In genomic region chr10:44821666-44822065, GRCm38 (mm10) we compare ENCODE assay signal across 16 mouse cellular contexts.
DNase-seq lines count a peak whose midpoint lies in the region; ATAC-seq and TF ChIP-seq lines count a peak whose summit lies in the region.
"Had no signal": no experiment of that assay in that cellular context is flagged by ENCODE, and none has a peak within 500 bp of the region (broad histone marks: within the 10 kb centered on the region; RNA-seq: fewer than 3 reads in every experiment).

No protein-coding gene starts in this region.

- H3K27ac ChIP-seq in CH12.LX (ENCODE audit: insufficient read depth, low read depth), result no peak overlapping the region
- no peak overlapping the region for H3K27ac ChIP-seq in lung, postnatal 0 days (ENCODE audit: low read length)
- H3K27ac ChIP-seq: embryonic facial prominence, embryonic 12.5 days; hindbrain, embryonic 15.5 days had no signal

- no peak overlapping the region for H3K9ac ChIP-seq in CH12.LX (ENCODE audit: insufficient read depth, low read depth)
- no peak overlapping the region for H3K9ac ChIP-seq in lung, postnatal 0 days (replicated peaks; ENCODE audit: low read depth)
- H3K9ac ChIP-seq: embryonic facial prominence, embryonic 12.5 days; heart, embryonic 12.5 days; hindbrain, embryonic 15.5 days had no signal

- peak; percentile 81 for DNase-seq in CD4-positive helper T cell, adult 2 months (ENCODE audit: low read depth, low spot score)
- DNase-seq in CH12.LX (ENCODE audit: extremely low read depth), result peak; percentile 88
- no peak for DNase-seq in heart, postnatal 4 days
- DNase-seq in lung, postnatal 0 days (ENCODE audit: low spot score), result no peak
- no peak for DNase-seq in kidney, adult 18-20 months
- DNase-seq in cerebellum, postnatal 10 days, result no peak
- DNase-seq: adrenal gland, postnatal 25 days; cerebellum, adult 8-10 months; cerebellum, postnatal 25 days; gastrocnemius, postnatal 14 days; kidney, adult 11 months had no signal

- no peaks in the 10 kb centered on the region for H3K79me2 ChIP-seq in CH12.LX (replicated peaks; ENCODE audit: control insufficient read depth, extremely low read depth, insufficient read depth, poor library complexity, severe bottlenecking)

- no peaks in the 10 kb centered on the region for H3K9me3 ChIP-seq in CH12.LX (replicated peaks; ENCODE audit: low read length)
- H3K9me3 ChIP-seq in lung, postnatal 0 days (ENCODE audit: low read length), result no peaks in the 10 kb centered on the region
- H3K9me3 ChIP-seq: embryonic facial prominence, embryonic 12.5 days; heart, embryonic 12.5 days; hindbrain, embryonic 15.5 days had no signal

- ATAC-seq in megakaryocyte, adult 5-6 weeks (ENCODE audit: poor library complexity, severe bottlenecking), result peak; percentile 40; the same call in 1 of the 2 replicates
- ATAC-seq in lung, postnatal 0 days, result no peak
- ATAC-seq: forebrain, embryonic 16.5 days had no signal

- in situ Hi-C loops in CH12.LX (cut with MboI; ENCODE audit: low pct_ligation_motif_present, low pct_unique_long_range_greater_than_20kb, low sequenced_read_pairs), result no loop called here

- TF ChIP-seq EP300 in CH12.LX (IDR thresholded peaks at IDR 0.05; ENCODE audit: low read length), result peak; percentile 97
- no peak for TF ChIP-seq EP300 in lung, postnatal 0 days (IDR thresholded peaks at IDR 0.05)

- WGBS in lung, postnatal 0 days, result 92% methylated on average over 3 of the region's 3 CpGs

- H3K4me1 ChIP-seq in CH12.LX (ENCODE audit: control insufficient read depth in 1 of 2, insufficient read depth in 2 of 2), result peaks cover 13 to 39% of the 10 kb centered on the region in 2 experiments; a peak in 3 of 4 replicates
- H3K4me1 ChIP-seq in lung, postnatal 0 days (ENCODE audit: insufficient read depth, low read depth, low read length), result no peaks in the 10 kb centered on the region
- H3K4me1 ChIP-seq: embryonic facial prominence, embryonic 12.5 days; heart, embryonic 12.5 days; hindbrain, embryonic 15.5 days had no signal

- no peaks in the 10 kb centered on the region for H3K36me3 ChIP-seq in CH12.LX (replicated peaks in 1 of 2; ENCODE audit: control insufficient read depth in 1 of 2, insufficient read depth in 1 of 2, low read length in 1 of 2)
- no peaks in the 10 kb centered on the region for H3K36me3 ChIP-seq in lung, postnatal 0 days (ENCODE audit: insufficient read depth, low read length)
- H3K36me3 ChIP-seq: embryonic facial prominence, embryonic 12.5 days; heart, embryonic 12.5 days; hindbrain, embryonic 15.5 days had no signal

- H3K4me3 ChIP-seq in CH12.LX (replicated peaks in 1 of 3; ENCODE audit: low read depth in 2 of 3, low read length in 2 of 3, poor library complexity in 1 of 3), result no peak overlapping the region
- H3K4me3 ChIP-seq in lung, postnatal 0 days (ENCODE audit: low read depth, low read length), result no peak overlapping the region
- H3K4me3 ChIP-seq: embryonic facial prominence, embryonic 12.5 days; heart, embryonic 12.5 days; hindbrain, embryonic 15.5 days had no signal

- no peak for TF ChIP-seq POLR2A in CH12.LX (IDR thresholded peaks at IDR 0.05; ENCODE audit: low read depth, low read length)

- TF ChIP-seq RAD21 in CH12.LX (IDR thresholded peaks at IDR 0.05; ENCODE audit: low read depth, low read length), result no peak

- H3K27me3 ChIP-seq in CH12.LX (replicated peaks), result peaks cover 14% of the 10 kb centered on the region
- no peaks in the 10 kb centered on the region for H3K27me3 ChIP-seq in lung, postnatal 0 days (replicated peaks; ENCODE audit: insufficient read depth, low read length)
- H3K27me3 ChIP-seq: embryonic facial prominence, embryonic 12.5 days; heart, embryonic 12.5 days; hindbrain, embryonic 15.5 days had no signal

- TF ChIP-seq CTCF in CH12.LX (conservative IDR thresholded peaks at IDR 0.05 in 1 of 2, IDR thresholded peaks at IDR 0.05 in 1 of 2; ENCODE audit: low read depth in 2 of 2, low read length in 2 of 2), result no peak
- TF ChIP-seq CTCF in lung, postnatal 0 days (IDR thresholded peaks at IDR 0.05), result no peak

- H3K4me2 ChIP-seq in CH12.LX (ENCODE audit: insufficient read depth, low read depth, poor library complexity, severe bottlenecking), result peak overlapping the region; percentile 56
- H3K4me2 ChIP-seq in lung, postnatal 0 days (replicated peaks; ENCODE audit: low read depth, low read length), result no peak overlapping the region
- H3K4me2 ChIP-seq: embryonic facial prominence, embryonic 12.5 days; heart, embryonic 12.5 days; hindbrain, embryonic 15.5 days had no signal

- dilution Hi-C loops in CH12.LX (cut with MboI; ENCODE audit: extremely low pct_ligation_motif_present, extremely low pct_unique_long_range_greater_than_20kb, low sequenced_read_pairs), result no loop called here

TF ChIP-seq in CH12.LX, 34 proteins besides CTCF, POLR2A, EP300 and RAD21:
- TF ChIP-seq CHD2 (IDR thresholded peaks at IDR 0.05; ENCODE audit: low read length) (peak; percentile 62), IRF4 (IDR thresholded peaks at IDR 0.05; ENCODE audit: low read depth, low read length) (peak; percentile 98), RCOR1 (conservative IDR thresholded peaks at IDR 0.05; ENCODE audit: low read depth, low read length) (peak; percentile 94), ELF1 (IDR thresholded peaks at IDR 0.05; ENCODE audit: low read depth, low read length) (no peak), ZNF384 (IDR thresholded peaks at IDR 0.05; ENCODE audit: low read depth, low read length) (peak; percentile 98), USF2 (conservative IDR thresholded peaks at IDR 0.05; ENCODE audit: low read depth, low read length) (no peak), TCF12 (IDR thresholded peaks at IDR 0.05; ENCODE audit: low read depth, low read length) (0 out of 2 replicates have a peak, but pooled peaks have one; percentile 31), ETS1 (conservative IDR thresholded peaks at IDR 0.05; ENCODE audit: low read depth, low read length) (peak; percentile 78), NELFE (IDR thresholded peaks at IDR 0.05; ENCODE audit: low read depth, low read length) (no peak), JUN (IDR thresholded peaks at IDR 0.05; ENCODE audit: insufficient read depth, low read depth, low read length) (peak; percentile 93), CHD1 (IDR thresholded peaks at IDR 0.05; ENCODE audit: low read depth, low read length) (no peak), MAZ (IDR thresholded peaks at IDR 0.05; ENCODE audit: low read depth, low read length) (no peak), SMC3 (IDR thresholded peaks at IDR 0.05; ENCODE audit: low read depth, low read length) (no peak), SIN3A (IDR thresholded peaks at IDR 0.05; ENCODE audit: low read length) (0 out of 2 replicates have a peak, but pooled peaks have one; percentile 30), ZKSCAN1 (IDR thresholded peaks at IDR 0.05; ENCODE audit: borderline replicate concordance, low read depth, low read length) (no peak), JUND (conservative IDR thresholded peaks at IDR 0.05; ENCODE audit: low read depth, low read length) (peak; percentile 99), USF1 (IDR thresholded peaks at IDR 0.05; ENCODE audit: low read depth, low read length) (no peak), TBP (conservative IDR thresholded peaks at IDR 0.05; ENCODE audit: low read depth, low read length) (no peak), UBTF (IDR thresholded peaks at IDR 0.05; ENCODE audit: low read depth, low read length) (0 out of 2 replicates have a peak, but pooled peaks have one; percentile 35), GABPA (IDR thresholded peaks at IDR 0.05; ENCODE audit: insufficient replicate concordance, low read depth, low read length) (no peak), MAFK (IDR thresholded peaks at IDR 0.05; ENCODE audit: insufficient replicate concordance, low read length) (peak; percentile 93), MAX (IDR thresholded peaks at IDR 0.05; ENCODE audit: low read length) (no peak), ZC3H11A (IDR thresholded peaks at IDR 0.05; ENCODE audit: low read depth, low read length) (no peak), MEF2A (IDR thresholded peaks at IDR 0.05; ENCODE audit: borderline replicate concordance, low read depth, low read length) (peak; percentile 85), MXI1 (IDR thresholded peaks at IDR 0.05; ENCODE audit: low read depth, low read length) (no peak), PAX5 (IDR thresholded peaks at IDR 0.05; ENCODE audit: low read length) (no peak), BHLHE40 (IDR thresholded peaks at IDR 0.05; ENCODE audit: low read depth, low read length) (peak; percentile 92), E2F4 (IDR thresholded peaks at IDR 0.05; ENCODE audit: insufficient replicate concordance, low read depth, low read length) (no peak)
TF ChIP-seq in CH12.LX: peak in this region for 13.

Comparison
In these comparisons a context has a peak if more than half of its experiments do, and no peak if none do; other contexts are left out.
1. DNase-seq: peak in CD4-positive helper T cell, adult 2 months (single experiment) and CH12.LX (single experiment); none in heart, postnatal 4 days (single experiment), lung, postnatal 0 days (single experiment), kidney, adult 18-20 months (single experiment) and cerebellum, postnatal 10 days (0 of 2).